Mouse (Mus musculus) midbrain, embryonic 14.5 days (tissue): Measurements from ENCODE around the gene Rab23. TPM values are rescaled to one million over a fixed set of nuclear protein-coding genes. Genes with fewer than 3 reads are reported as not detected.
A peak's percentile ranks its signal among the peaks of the same experiment; 100 is the strongest.

Experiments
- ATAC-seq: fragments of 200-750 bp; cut with Nextera tagmentation; 2 replicates; pipeline ENCODE4 v1.8.0; 2017; ENCODE audit warnings: moderate number of reproducible peaks, moderate library complexity; ENCODE audit not compliant: low FRiP score, low TSS enrichment
- DNase-seq: peaks from one replicate; pipeline ENCODE4 v3.0.0-alpha.2; 2015
- H3K27ac ChIP-seq: fragments of 300-500 bp; sonication (generic); replicated peaks from 2 replicates; pipeline ENCODE4 v1.5.1; 2014; ENCODE audit warnings: mild to moderate bottlenecking, low read depth, low read length, moderate library complexity
- H3K27me3 ChIP-seq: fragments of 300-500 bp; sonication (generic); 2 replicates; pipeline ENCODE4 v1.6.1; 2014; ENCODE audit warnings: low read length, control low read depth, mixed read lengths; ENCODE audit not compliant: control insufficient read depth, insufficient read depth
- H3K36me3 ChIP-seq: fragments of 300-500 bp; sonication (generic); 2 replicates; pipeline ENCODE4 v1.6.1; 2014; ENCODE audit warnings: low read length, control low read depth; ENCODE audit not compliant: control insufficient read depth, insufficient read depth
- H3K4me1 ChIP-seq: fragments of 300-500 bp; sonication (generic); 2 replicates; pipeline ENCODE4 v1.6.1; 2014; ENCODE audit warnings: mild to moderate bottlenecking, antibody characterized with exemption, low read length, control low read depth; ENCODE audit not compliant: control insufficient read depth, insufficient read depth
- H3K4me2 ChIP-seq: fragments of 300-500 bp; sonication (generic); 2 replicates; pipeline ENCODE4 v1.6.1; 2014; ENCODE audit warnings: mild to moderate bottlenecking, low read length, moderate library complexity
- H3K4me3 ChIP-seq: fragments of 300-500 bp; sonication (generic); replicated peaks from 2 replicates; pipeline ENCODE4 v1.5.1; 2014; ENCODE audit warnings: low read depth, low read length
- H3K9ac ChIP-seq: fragments of 300-500 bp; sonication (generic); replicated peaks from 2 replicates; pipeline ENCODE4 v1.6.1; 2014; ENCODE audit warnings: mild to moderate bottlenecking, low read length, moderate library complexity
- H3K9me3 ChIP-seq: fragments of 300-500 bp; sonication (generic); 2 replicates; pipeline ENCODE4 v1.6.1; 2016; ENCODE audit warnings: low read length, control low read depth, mixed read lengths; ENCODE audit not compliant: control insufficient read depth
- WGBS: fragments of 180-500 bp; shearing (Covaris S2); extraction: QIAGEN DNeasy Blood & Tissue Kit; methylation state at CpG from one replicate; pipeline ENCODE4 v1.1.7; 2014; 5-methylcytosine and 5-hydroxymethylcytosine counted together
- polyA plus RNA-seq: library from polyadenylated mRNA; unstranded; fragments of >200 nt; fragmentation: Nextera tagmentation; extraction: Ambion mirVana; gene quantifications from 2 replicates; pipeline ENCODE4 v1.2.1, GENCODE M21; 2014

The Rab23 gene
- polyA plus RNA-seq, 1 experiment from 2014 or later = 29.9 TPM

DNA sequence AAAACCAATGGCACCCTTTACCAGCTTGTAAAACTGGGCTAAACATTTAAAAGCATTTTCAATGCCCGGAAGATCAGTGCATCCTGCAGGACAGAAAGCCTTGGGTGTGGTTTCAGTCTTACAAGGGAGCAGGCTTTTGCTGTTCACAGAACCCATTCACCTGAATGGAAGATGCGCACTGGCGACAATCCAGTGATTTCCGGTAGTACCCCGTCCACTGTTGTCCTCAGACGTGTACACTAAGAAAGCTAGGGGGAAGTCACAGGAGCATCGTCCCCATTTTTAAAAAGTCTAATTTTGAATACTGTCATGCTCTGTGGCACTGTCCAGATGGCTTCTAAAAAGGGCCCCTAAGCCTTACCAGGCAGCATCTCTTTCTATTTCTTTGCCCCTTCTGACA is 36.1 kb downstream of the Rab23 start:
- Histone ChIP-seq H3K4me3 (no peak overlapping the region), H3K9me3 (no peaks in the 10 kb centered on the region), H3K36me3 (peaks cover 8% of the 10 kb centered on the region), H3K9ac (no peak overlapping the region), H3K4me2 (no peak overlapping the region), H3K27me3 (no peaks in the 10 kb centered on the region), H3K27ac (no peak overlapping the region), H3K4me1 (0 out of 2 replicates have a peak, but pooled peaks cover 5% of the 10 kb centered on the region)
- 85% methylated on average over 7 of the region's 7 CpGs for WGBS
- no peak for ATAC-seq
- DNase-seq = no peak

DNA sequence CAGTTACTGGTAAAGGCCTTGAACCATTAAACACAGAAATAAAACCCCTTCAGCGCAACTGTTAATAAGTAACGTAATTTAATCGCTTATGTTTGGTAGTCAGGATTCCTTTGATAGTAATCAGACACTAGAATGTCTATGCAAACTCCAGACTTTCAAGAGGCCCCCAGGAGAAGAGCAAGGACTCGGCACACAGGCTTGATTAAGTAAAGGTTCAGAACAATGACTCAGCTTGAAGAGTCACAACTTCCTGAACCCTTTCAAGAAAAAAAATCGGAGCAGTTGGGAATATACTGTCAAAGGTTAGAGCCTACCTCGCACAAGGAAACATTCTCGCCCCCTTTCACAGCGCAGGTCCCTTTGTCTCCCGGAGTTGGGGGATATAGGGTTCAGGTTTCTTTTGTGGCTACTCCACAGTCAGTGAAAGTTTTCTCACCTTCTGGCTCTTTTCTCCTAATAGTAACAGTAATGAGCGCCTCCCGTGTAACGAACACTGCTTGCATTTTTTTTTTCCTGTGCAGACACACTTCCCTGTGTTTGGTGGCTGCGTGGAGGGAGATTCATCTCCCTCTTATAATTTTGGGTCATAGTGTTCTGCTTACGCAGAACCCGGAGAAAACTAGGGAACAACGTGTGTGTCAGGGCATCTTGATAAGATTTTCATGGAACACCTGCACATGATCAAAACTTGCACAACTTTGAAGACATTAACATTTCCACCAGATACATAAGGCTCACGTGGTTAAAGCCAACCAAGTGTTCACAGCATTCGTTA is 36.8 kb downstream of the Rab23 start:
- H3K27me3 ChIP-seq = no peaks in the 10 kb centered on the region
- H3K4me1 ChIP-seq = 0 out of 2 replicates have a peak, but pooled peaks cover 5% of the 10 kb centered on the region
- peaks cover 8% of the 10 kb centered on the region for H3K36me3 ChIP-seq
- ATAC-seq = no peak
- H3K4me3 ChIP-seq = peak overlapping the region; percentile 69
- no peak for DNase-seq
- 40% methylated on average over 18 of the region's 18 CpGs for WGBS
- H3K4me2 ChIP-seq = peak overlapping the region; percentile 93
- H3K27ac ChIP-seq = no peak overlapping the region
- H3K9me3 ChIP-seq = no peaks in the 10 kb centered on the region
- H3K9ac ChIP-seq = no peak overlapping the region; the same call in 1 of the 2 replicates

GRCm38 (mm10) chr1:33757033-33757413 is 37.3 kb downstream of the Rab23 start:
- Histone ChIP-seq H3K27me3 (no peaks in the 10 kb centered on the region), H3K27ac (no peak overlapping the region), H3K9me3 (no peaks in the 10 kb centered on the region), H3K4me1 (0 out of 2 replicates have a peak, but pooled peaks cover 5% of the 10 kb centered on the region), H3K4me2 (peak overlapping the region; percentile 93), H3K36me3 (peaks cover 8% of the 10 kb centered on the region), H3K4me3 (peak overlapping the region; percentile 69), H3K9ac (peak overlapping the region; percentile 83)
- WGBS = 8% methylated on average over 14 of the region's 14 CpGs
- ATAC-seq (peak; percentile 51), DNase-seq (peak; percentile 55)

DNA sequence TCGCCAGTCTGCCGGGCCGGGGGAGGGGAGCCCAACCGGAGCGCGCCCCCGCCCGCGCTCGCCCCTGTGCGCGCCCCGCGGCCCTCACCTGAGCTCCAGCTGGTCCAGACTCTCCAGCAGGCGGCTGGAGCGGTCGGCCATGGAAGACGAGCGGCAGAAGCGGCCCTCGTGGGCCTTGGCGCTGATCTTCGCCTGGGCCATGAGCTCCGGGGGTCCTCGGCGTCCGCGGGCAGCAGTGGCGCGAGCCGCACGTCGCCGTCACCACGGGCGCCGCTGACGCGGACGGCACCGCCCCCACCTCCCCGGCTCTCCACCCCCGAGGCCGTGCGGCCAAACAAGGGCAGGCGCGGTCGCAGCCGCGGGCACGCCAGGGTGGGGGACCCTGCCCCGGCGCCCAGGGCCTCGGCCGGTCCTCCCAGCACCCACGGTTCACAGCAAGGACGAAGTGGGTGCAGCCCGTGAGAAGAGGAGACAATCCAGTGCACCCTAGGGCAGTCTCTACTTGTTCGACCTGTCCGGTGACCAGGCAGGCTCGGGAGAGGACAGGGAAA is 37.9 kb downstream of the Rab23 start, which contains the start of gene Bag2:
Bag2 (minus strand) TSS at position 305 of the 551 bp plus-strand sequence.
- WGBS = 0% methylated on average over 61 of the region's 61 CpGs
- Histone ChIP-seq H3K4me2 (peak within 1 kb of the TSS; percentile 93), H3K27ac (0 out of 2 replicates have a peak within 1 kb of the TSS, but pooled peaks have one; percentile 41), H3K36me3 (peaks cover 8% of the 10 kb centered on the region), H3K4me3 (peak within 1 kb of the TSS; percentile 69), H3K27me3 (no peaks in the 10 kb centered on the region), H3K9ac (peak within 1 kb of the TSS; percentile 83), H3K4me1 (0 out of 2 replicates have a peak, but pooled peaks cover 5% of the 10 kb centered on the region), H3K9me3 (no peaks in the 10 kb centered on the region)
- peak; percentile 83 for ATAC-seq
- peak; percentile 74 for DNase-seq

GRCm38 (mm10) chr1:33758488-33758887 is 38.8 kb downstream of the Rab23 start:
- H3K27ac ChIP-seq = no peak overlapping the region
- no peak overlapping the region for H3K4me3 ChIP-seq
- H3K4me1 ChIP-seq = 0 out of 2 replicates have a peak, but pooled peaks cover 5% of the 10 kb centered on the region
- no peak overlapping the region for H3K4me2 ChIP-seq
- no peaks in the 10 kb centered on the region for H3K9me3 ChIP-seq
- H3K36me3 ChIP-seq = peaks cover 8% of the 10 kb centered on the region
- DNase-seq (no peak), ATAC-seq (no peak)
- 63% methylated on average over 4 of the region's 4 CpGs for WGBS
- H3K27me3 ChIP-seq = no peaks in the 10 kb centered on the region
- no peak overlapping the region for H3K9ac ChIP-seq

DNA sequence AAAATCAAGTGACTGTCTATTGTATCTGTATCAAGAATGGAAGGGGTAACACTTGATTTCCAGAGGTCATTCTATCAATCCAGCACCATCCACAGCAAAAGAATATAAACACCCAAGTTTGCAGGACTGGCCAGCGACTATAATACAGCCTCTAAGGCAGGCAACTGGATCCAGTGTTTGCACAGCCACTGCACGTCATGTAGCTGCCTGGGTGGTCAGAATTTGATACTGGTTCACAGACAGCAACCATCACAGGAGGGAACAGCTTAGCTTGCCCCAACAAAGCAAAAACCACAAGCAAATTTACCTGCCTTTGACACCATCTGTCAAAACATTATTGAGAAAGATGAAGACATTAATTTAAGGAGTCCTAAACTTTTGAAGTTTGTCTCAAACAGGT is 44.1 kb downstream of the Rab23 start:
- Histone ChIP-seq H3K4me3 (no peak overlapping the region), H3K9ac (no peak overlapping the region), H3K4me2 (no peak overlapping the region), H3K36me3 (peaks cover 24% of the 10 kb centered on the region), H3K9me3 (no peaks in the 10 kb centered on the region), H3K4me1 (no peaks in the 10 kb centered on the region), H3K27ac (no peak overlapping the region), H3K27me3 (no peaks in the 10 kb centered on the region)
- DNase-seq (no peak), ATAC-seq (no peak)
- WGBS = 74% methylated on average over 2 of the region's 2 CpGs

GRCm38 (mm10) chr1:33765468-33766080 is 45.9 kb downstream of the Rab23 start:
- no peak for ATAC-seq

DNA sequence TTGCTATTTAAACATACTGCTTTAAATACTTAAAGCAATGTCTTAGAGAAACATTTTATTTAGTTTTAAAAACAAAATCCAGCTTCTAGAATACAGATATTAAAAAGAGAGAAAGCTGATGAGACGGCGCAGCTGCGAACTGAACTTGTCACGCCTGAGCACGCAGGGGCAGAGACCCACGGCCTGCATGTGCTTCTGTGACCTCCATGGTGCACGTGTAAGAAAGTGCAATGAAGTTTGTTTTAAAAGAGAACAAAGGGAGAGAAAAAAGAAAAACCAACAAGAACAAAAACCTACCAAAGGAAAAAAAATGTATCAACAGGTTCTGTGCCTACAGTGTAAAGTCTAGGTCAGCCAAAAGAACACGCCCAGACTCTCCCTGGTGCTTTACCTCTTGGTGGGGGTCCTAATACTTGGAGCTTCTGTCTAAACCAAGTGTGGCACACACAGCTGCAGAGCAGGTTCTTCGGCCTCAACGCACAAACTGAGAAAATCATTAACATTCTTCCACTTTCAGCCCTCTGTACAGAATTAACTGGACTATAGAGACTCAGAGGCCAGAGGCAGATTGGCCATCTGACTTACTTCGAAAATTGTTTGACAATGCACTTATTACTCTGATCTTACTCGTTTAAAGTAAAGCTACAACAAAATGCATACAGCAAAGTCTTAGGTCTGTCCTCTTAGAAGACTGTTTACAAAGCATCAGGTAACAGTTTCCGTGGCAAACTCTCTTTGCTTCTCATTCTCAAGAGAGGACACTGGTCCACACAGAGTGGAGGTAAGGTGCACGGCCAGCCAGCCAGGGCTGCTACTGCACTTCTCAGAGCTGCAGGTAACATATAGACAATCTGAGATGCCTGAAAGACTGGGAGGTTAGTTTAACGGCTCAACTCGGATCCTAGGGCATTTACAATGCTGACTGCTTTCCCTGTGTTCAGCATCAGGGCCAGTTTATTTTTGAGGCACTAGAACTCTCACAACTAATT is 47.1 kb downstream of the Rab23 start:
- ATAC-seq (no peak), DNase-seq (no peak)
- Histone ChIP-seq H3K27ac (no peak overlapping the region), H3K27me3 (no peaks in the 10 kb centered on the region), H3K4me2 (no peak overlapping the region), H3K36me3 (peaks cover 43% of the 10 kb centered on the region), H3K9me3 (no peaks in the 10 kb centered on the region), H3K9ac (no peak overlapping the region), H3K4me3 (no peak overlapping the region), H3K4me1 (no peaks in the 10 kb centered on the region)
- WGBS = 87% methylated on average over 16 of the region's 16 CpGs

More at GRCm38 (mm10) chr1:33765468-33766080, 45.9 kb downstream of the Rab23 start:
- Histone ChIP-seq H3K27me3 (no peaks in the 10 kb centered on the region), H3K9ac (no peak overlapping the region), H3K36me3 (peaks cover 33% of the 10 kb centered on the region), H3K4me1 (no peaks in the 10 kb centered on the region), H3K27ac (no peak overlapping the region), H3K4me3 (no peak overlapping the region), H3K4me2 (no peak overlapping the region), H3K9me3 (no peaks in the 10 kb centered on the region)
- WGBS = 81% methylated on average over 11 of the region's 11 CpGs
- DNase-seq = no peak
